In genomic region chr4:107593426-107593825, GRCm38 (mm10) we compare ENCODE assay signal across 21 mouse cellular contexts.
DNase-seq lines count a peak whose midpoint lies in the region; TF ChIP-seq lines count a peak whose summit lies in the region.
"Had no signal": no experiment of that assay in that cellular context is flagged by ENCODE, and none has a peak within 500 bp of the region (broad histone marks: within the 10 kb centered on the region; RNA-seq: fewer than 3 reads in every experiment).

No protein-coding gene starts in this region.

- H3K27me3 ChIP-seq in kidney, adult 2 months (replicated peaks; ENCODE audit: control insufficient read depth, insufficient read depth, low read length) = no peaks in the 10 kb centered on the region
- H3K27me3 ChIP-seq: embryonic facial prominence, embryonic 12.5 days; forebrain, embryonic 13.5 days; forebrain, embryonic 15.5 days had no signal

- TF ChIP-seq POLR2A in kidney, adult 2 months (IDR thresholded peaks at IDR 0.05; ENCODE audit: low read depth, low read length) = no peak

- WGBS in kidney, adult 2 months = 73% methylated on average over 4 of the region's 4 CpGs

- peak; percentile 32 for DNase-seq in kidney, adult 2 months
- DNase-seq in kidney, postnatal 14 days = no peak
- peak; percentile 40 for DNase-seq in 3T3-L1 (ENCODE audit: low read depth, low spot score)
- peak; percentile 48 for DNase-seq in NIH3T3 (ENCODE audit: low read depth)
- DNase-seq in adipocyte (ENCODE audit: low spot score) = peak; percentile 31
- no peak for DNase-seq in right cerebral cortex, postnatal 36 days (ENCODE audit: low spot score in 2 of 2)
- no peak for DNase-seq in heart, adult 9 months (ENCODE audit: low spot score in 2 of 2)
- no peak for DNase-seq in lung, postnatal 25 days (ENCODE audit: low spot score)
- DNase-seq: adrenal gland, adult 2 months; adrenal gland, postnatal 10 days; adrenal gland, postnatal 25 days; cerebellum, adult 11-12 months; cerebellum, adult 2 months; cerebellum, adult 9-10 months; cerebellum, postnatal 14 days; cerebellum, postnatal 36 days; embryo, embryonic 11 days; forebrain, postnatal 0 days had no signal

- no peak overlapping the region for H3K4me3 ChIP-seq in kidney, adult 2 months (ENCODE audit: insufficient read depth, low read depth, low read length)
- H3K4me3 ChIP-seq: embryonic facial prominence, embryonic 12.5 days; forebrain, embryonic 13.5 days; forebrain, embryonic 15.5 days had no signal

- H3K4me1 ChIP-seq in kidney, adult 2 months (ENCODE audit: control insufficient read depth, insufficient read depth, low read length) = no peaks in the 10 kb centered on the region

- H3K27ac ChIP-seq in kidney, adult 2 months (ENCODE audit: insufficient read depth, low read depth, low read length) = no peak overlapping the region
- H3K27ac ChIP-seq: embryonic facial prominence, embryonic 12.5 days; forebrain, embryonic 13.5 days; forebrain, embryonic 15.5 days had no signal

- H3K36me3 ChIP-seq in kidney, adult 2 months (ENCODE audit: control insufficient read depth, insufficient read depth, low read length) = no peaks in the 10 kb centered on the region
- H3K36me3 ChIP-seq: embryonic facial prominence, embryonic 12.5 days; forebrain, embryonic 15.5 days had no signal

- TF ChIP-seq CTCF in kidney, adult 2 months (conservative IDR thresholded peaks at IDR 0.05; ENCODE audit: insufficient read depth, insufficient read length, low read depth, low read length) = no peak

Comparison
In these comparisons a context has a peak if more than half of its experiments do, and no peak if none do; other contexts are left out.
1. DNase-seq: peak in kidney, adult 2 months (single experiment), 3T3-L1 (single experiment), NIH3T3 (single experiment) and adipocyte (single experiment); none in kidney, postnatal 14 days (single experiment), right cerebral cortex, postnatal 36 days (0 of 2), heart, adult 9 months (0 of 2) and lung, postnatal 25 days (single experiment).